Mouse (Mus musculus) liver, embryonic 16.5 days (tissue): ENCODE measurements around the gene Col9a3. TPM values are rescaled to one million over a fixed set of nuclear protein-coding genes. Genes with fewer than 3 reads are reported as not detected.

Source experiments
- ATAC-seq: fragments of 200-750 bp; cut with Nextera tagmentation; 2 replicates; pipeline ENCODE4 v1.8.0; 2017; ENCODE audit warnings: low read depth, mild to moderate bottlenecking, moderate number of reproducible peaks, moderate library complexity
- H3K27ac ChIP-seq: fragments of 300-500 bp; sonication (generic); 2 replicates; pipeline ENCODE4 v1.5.1; 2014; ENCODE audit warnings: mild to moderate bottlenecking, low read length
- H3K27me3 ChIP-seq: fragments of 300-500 bp; sonication (generic); 2 replicates; pipeline ENCODE4 v1.6.1; 2014; ENCODE audit warnings: low read depth, low read length, mixed read lengths; ENCODE audit not compliant: control insufficient read depth, insufficient read depth
- H3K36me3 ChIP-seq: fragments of 300-500 bp; sonication (generic); 2 replicates; pipeline ENCODE4 v1.6.1; 2014; ENCODE audit warnings: mild to moderate bottlenecking; ENCODE audit not compliant: control insufficient read depth, insufficient read depth
- H3K4me1 ChIP-seq: fragments of 300-500 bp; sonication (generic); 2 replicates; pipeline ENCODE4 v1.6.1; 2014; ENCODE audit warnings: low read depth, low read length, mixed read lengths; ENCODE audit not compliant: control insufficient read depth
- H3K4me2 ChIP-seq: fragments of 300-500 bp; sonication (generic); 2 replicates; pipeline ENCODE4 v1.6.1; 2014; ENCODE audit warnings: low read depth, low read length, mixed read lengths
- H3K4me3 ChIP-seq: fragments of 300-500 bp; sonication (generic); 2 replicates; pipeline ENCODE4 v1.5.1; 2014; ENCODE audit warnings: low read depth, mild to moderate bottlenecking, low read length
- H3K9ac ChIP-seq: fragments of 300-500 bp; sonication (generic); 2 replicates; pipeline ENCODE4 v1.6.1; 2014; ENCODE audit warnings: low read depth, low read length
- H3K9me3 ChIP-seq: fragments of 300-500 bp; sonication (generic); replicated peaks from 2 replicates; pipeline ENCODE4 v1.6.1; 2016; ENCODE audit warnings: low read length; ENCODE audit not compliant: control insufficient read depth
- WGBS: fragments of 180-500 bp; shearing (Covaris S2); extraction: QIAGEN DNeasy Blood & Tissue Kit; methylation state at CpG from one replicate; pipeline ENCODE4 v1.1.7; 2014; ENCODE audit not compliant: insufficient replicate concordance; 5-methylcytosine and 5-hydroxymethylcytosine counted together
- polyA plus RNA-seq: library from polyadenylated mRNA; unstranded; fragments of >200 nt; fragmentation: Nextera tagmentation; extraction: Ambion mirVana; gene quantifications from 2 replicates; pipeline ENCODE4 v1.2.1, GENCODE M21; 2015

Col9a3 gene
- polyA plus RNA-seq: 0.78 and 1.3 TPM in 2 replicates

DNA sequence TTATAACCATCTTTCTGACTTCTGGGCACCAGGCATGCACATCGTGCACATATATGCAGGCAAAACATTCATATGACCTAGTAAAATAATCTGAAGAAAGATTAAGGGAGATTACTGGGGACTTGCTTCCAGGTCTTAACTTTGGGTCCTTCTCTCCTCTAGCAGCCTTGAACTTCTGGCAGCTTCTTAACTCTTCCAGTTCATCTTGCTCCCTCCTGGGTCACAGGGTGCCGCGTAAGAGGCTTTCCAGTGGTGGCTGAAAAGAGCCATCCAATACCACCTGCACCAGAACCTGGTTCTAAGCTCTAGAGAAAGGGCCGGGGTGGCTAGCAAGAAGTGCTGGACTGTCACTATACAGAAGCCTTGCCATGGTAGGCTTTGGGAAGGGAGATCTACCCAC lies at the start of gene Col9a3:
Gene Col9a3 (plus strand): TSS at position 301 of the 400 bp plus-strand sequence.
- Histone ChIP-seq H3K9me3 (no peaks in the 10 kb centered on the region), H3K4me2 (no peak within 1 kb of the TSS), H3K4me3 (no peak within 1 kb of the TSS), H3K36me3 (peaks cover 17% of the 10 kb centered on the region), H3K27ac (no peak within 1 kb of the TSS), H3K4me1 (no peaks in the 10 kb centered on the region), H3K9ac (no peak within 1 kb of the TSS; the same call in 1 of the 2 replicates), H3K27me3 (peaks cover 26% of the 10 kb centered on the region)
- ATAC-seq: no peak
- WGBS: 50% methylated on average over 4 of the region's 4 CpGs

DNA sequence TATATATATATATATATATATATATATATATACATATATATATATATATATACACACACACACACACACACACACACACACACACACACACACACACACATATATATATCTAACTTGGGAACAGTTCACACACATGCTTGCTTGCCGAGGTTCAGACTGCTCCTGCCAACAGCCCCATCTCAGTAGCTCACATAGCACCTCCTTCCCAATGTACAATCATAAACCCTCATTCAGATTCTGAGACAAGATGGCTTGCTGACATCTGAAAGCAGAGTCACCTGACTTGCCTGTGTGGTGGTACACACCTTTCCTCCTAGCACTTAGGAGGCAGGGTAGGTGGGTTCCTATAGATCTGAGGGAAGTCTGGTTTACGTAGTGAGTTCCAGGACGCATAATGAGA lies 45.2 kb upstream of the Col9a3 start:
- Histone ChIP-seq H3K9me3 (no peaks in the 10 kb centered on the region), H3K4me1 (no peaks in the 10 kb centered on the region), H3K4me3 (no peak overlapping the region), H3K27ac (no peak overlapping the region), H3K4me2 (no peak overlapping the region), H3K36me3 (no peaks in the 10 kb centered on the region), H3K9ac (no peak overlapping the region), H3K27me3 (no peaks in the 10 kb centered on the region)
- no peak for ATAC-seq
- 69% methylated on average over 3 of the region's 3 CpGs for WGBS

DNA sequence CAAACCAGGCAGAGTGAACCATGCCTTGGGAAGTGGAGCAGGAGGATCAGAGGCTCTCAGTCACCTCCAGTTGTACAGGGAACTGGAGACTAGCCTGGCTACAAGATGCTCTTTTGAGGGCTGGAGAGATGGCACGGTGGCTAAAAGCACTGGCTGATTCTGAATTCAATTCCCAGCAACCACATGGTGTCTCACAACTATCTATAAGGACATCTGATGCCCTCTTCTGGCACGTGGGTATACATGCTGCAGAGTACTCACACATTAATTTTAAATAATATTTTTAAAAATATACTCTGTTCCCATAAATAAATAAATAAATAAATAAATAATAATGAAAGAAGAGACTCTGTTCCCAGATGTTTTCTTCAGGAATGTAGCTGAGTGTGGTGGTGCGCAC lies 42.4 kb upstream of the Col9a3 start:
- Histone ChIP-seq H3K4me3 (no peak overlapping the region), H3K36me3 (no peaks in the 10 kb centered on the region), H3K27ac (no peak overlapping the region), H3K4me2 (no peak overlapping the region), H3K9me3 (no peaks in the 10 kb centered on the region), H3K4me1 (no peaks in the 10 kb centered on the region), H3K9ac (no peak overlapping the region), H3K27me3 (no peaks in the 10 kb centered on the region)
- WGBS: 43% methylated on average over 3 of the region's 3 CpGs
- no peak for ATAC-seq

DNA sequence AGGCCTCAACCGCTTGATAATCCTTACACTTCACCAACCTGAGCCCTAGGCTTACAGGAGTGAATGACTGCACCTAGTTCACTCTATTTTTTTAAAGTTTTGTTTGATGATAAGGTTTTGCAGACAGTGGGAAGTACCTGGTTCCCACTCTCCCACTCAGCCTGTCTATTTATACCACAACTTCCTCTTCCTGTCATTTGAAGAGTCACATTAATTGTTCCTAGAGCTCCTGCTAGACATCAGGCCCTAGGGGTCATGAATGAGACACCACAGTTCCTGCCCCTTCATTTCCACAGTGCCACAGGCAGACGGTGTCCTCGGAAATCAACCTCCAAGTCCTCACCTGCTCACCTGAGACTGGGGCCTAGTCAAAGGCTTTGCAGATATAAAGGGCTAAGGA lies 41.1 kb upstream of the Col9a3 start:
- Histone ChIP-seq H3K4me2 (no peak overlapping the region), H3K4me3 (no peak overlapping the region), H3K36me3 (no peaks in the 10 kb centered on the region), H3K27ac (no peak overlapping the region), H3K4me1 (no peaks in the 10 kb centered on the region), H3K9ac (no peak overlapping the region), H3K27me3 (no peaks in the 10 kb centered on the region), H3K9me3 (no peaks in the 10 kb centered on the region)
- WGBS: 24% methylated on average over 3 of the region's 3 CpGs
- no peak for ATAC-seq

DNA sequence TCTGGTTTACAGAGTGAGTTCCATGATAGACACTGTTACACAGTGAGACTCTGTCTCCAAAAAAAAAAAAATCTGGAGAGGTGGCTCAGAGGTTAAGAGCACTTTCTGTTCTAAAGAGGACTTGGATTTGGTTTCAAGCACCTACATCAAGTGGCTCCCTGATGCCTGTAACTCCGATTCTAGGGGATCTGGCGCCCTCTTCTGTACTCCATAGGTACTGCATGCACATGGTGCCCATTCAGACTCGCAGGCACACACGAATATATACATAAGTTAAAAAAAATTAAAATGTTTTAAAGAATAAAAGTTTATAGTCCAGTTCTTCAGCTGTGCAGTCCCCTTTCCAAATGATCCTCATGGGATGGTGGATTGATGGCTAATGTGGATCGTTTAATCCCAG lies 37.3 kb upstream of the Col9a3 start:
- H3K36me3 ChIP-seq: no peaks in the 10 kb centered on the region
- H3K9ac ChIP-seq: no peak overlapping the region
- no peaks in the 10 kb centered on the region for H3K4me1 ChIP-seq
- no peak overlapping the region for H3K4me2 ChIP-seq
- ATAC-seq: no peak
- 37% methylated on average over 5 of the region's 5 CpGs for WGBS
- H3K9me3 ChIP-seq: no peaks in the 10 kb centered on the region
- no peak overlapping the region for H3K27ac ChIP-seq
- no peak overlapping the region for H3K4me3 ChIP-seq
- no peaks in the 10 kb centered on the region for H3K27me3 ChIP-seq

DNA sequence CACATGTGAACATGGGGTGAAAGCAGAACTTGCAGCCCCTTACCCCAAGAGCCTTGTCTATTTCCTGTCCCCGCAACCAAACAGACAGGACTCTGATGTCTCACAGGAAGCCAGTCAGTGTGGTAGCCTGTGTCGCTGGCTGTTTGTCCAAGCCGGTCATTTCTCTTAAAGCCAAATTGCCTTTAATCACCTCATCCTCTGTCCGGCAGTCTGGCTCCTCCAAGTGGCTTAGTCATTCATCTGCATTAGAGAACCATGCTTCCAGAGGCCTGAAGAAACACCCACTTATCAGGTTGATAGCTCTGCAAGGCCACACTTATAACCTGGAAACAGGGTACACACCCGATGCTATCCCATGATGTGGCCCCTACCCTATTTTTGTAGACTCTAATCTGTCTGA lies 35.4 kb upstream of the Col9a3 start:
- Histone ChIP-seq H3K27me3 (no peaks in the 10 kb centered on the region), H3K36me3 (no peaks in the 10 kb centered on the region), H3K9ac (no peak overlapping the region), H3K4me1 (no peaks in the 10 kb centered on the region), H3K4me2 (no peak overlapping the region), H3K9me3 (no peaks in the 10 kb centered on the region), H3K27ac (no peak overlapping the region), H3K4me3 (no peak overlapping the region)
- 33% methylated on average over 5 of the region's 5 CpGs for WGBS
- ATAC-seq: no peak

DNA sequence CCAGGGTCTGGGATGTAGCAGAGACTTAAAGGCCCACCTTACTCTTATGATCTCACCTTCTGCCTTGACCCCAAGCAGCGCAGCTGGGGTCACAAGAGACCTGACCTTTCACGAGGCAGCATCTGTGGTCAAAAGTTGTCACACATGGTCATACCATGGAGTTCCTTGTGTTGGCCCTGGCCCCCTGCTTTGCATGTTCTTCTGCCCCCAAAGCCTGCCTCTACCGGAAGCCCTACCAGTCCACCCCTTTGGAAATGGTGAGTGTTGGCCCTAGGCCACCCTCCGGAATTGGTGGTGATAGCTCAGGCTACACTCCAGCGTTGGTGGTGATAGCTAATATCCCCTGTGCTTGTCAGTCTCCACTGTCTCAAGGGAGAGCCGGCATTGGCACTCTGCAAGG lies 34.3 kb upstream of the Col9a3 start:
- Histone ChIP-seq H3K9ac (no peak overlapping the region), H3K27ac (no peak overlapping the region), H3K36me3 (no peaks in the 10 kb centered on the region), H3K27me3 (no peaks in the 10 kb centered on the region), H3K4me1 (no peaks in the 10 kb centered on the region), H3K9me3 (no peaks in the 10 kb centered on the region), H3K4me3 (no peak overlapping the region), H3K4me2 (no peak overlapping the region)
- ATAC-seq: no peak
- WGBS: 45% methylated on average over 6 of the region's 6 CpGs

DNA sequence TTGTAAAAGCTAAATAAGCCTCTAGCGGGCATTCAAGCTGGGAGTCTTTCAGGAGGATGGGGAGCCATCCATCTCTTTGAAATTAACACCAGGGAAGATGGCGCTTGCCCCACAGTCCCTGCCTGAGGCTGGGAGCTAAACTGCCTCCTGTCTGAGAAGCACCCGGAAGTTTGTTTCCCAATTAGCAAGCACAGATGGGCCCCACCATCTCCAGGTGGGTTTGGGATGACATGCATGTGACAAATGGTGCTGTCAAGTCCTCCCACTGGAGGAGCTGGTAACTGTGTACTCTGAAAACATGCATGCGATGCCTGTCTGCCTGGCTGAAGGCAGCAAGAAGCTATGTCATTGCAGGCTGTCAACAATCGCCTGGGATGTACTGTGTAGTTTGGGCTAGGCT lies 33.7 kb upstream of the Col9a3 start:
- Histone ChIP-seq H3K9ac (no peak overlapping the region), H3K9me3 (no peaks in the 10 kb centered on the region), H3K27ac (no peak overlapping the region), H3K36me3 (no peaks in the 10 kb centered on the region), H3K27me3 (no peaks in the 10 kb centered on the region), H3K4me3 (no peak overlapping the region), H3K4me2 (no peak overlapping the region), H3K4me1 (no peaks in the 10 kb centered on the region)
- 42% methylated on average over 5 of the region's 5 CpGs for WGBS
- no peak for ATAC-seq

DNA sequence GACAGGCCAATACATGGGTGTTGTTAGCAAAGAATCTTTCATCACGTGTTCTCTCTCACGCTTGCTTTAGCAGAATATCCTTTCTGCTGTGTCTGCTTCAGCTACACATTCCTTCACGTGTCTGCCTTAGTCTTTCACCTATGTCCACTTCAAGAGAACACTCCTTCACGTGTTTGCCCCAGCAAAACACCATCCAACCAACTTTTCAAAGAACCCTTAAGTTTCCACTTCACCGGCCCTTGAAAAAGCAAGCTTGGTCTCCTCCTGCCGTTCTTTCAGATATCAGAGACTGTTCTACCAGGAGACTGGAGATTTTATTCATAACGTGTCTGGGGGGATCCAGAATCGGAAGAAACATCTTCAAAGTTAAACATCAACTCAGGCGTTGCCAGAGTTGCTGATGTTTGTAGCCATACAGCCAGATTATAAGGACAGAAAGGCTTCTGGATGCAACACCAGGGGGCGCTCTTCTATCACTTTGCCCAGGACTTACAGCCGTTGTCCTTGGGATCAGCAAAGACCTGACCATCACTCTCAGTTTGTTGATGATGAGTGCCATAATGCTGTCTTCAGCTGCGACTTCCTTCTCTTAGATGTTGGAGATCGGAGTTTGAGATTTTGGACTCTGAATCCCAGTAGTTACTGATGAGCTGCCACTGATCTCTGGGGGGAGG lies 31.2 kb upstream of the Col9a3 start:
- no peaks in the 10 kb centered on the region for H3K27me3 ChIP-seq
- H3K4me2 ChIP-seq: no peak overlapping the region
- H3K36me3 ChIP-seq: no peaks in the 10 kb centered on the region
- no peak overlapping the region for H3K4me3 ChIP-seq
- H3K9ac ChIP-seq: no peak overlapping the region
- 27% methylated on average over 13 of the region's 13 CpGs for WGBS
- no peak overlapping the region for H3K27ac ChIP-seq
- H3K4me1 ChIP-seq: no peaks in the 10 kb centered on the region
- ATAC-seq: no peak
- H3K9me3 ChIP-seq: no peaks in the 10 kb centered on the region
